Mouse (Mus musculus) neural tube, embryonic 14.5 days (tissue): ENCODE data around the gene Atp8b4. TPM values are rescaled to one million over a fixed set of nuclear protein-coding genes. Genes with fewer than 3 reads are reported as not detected.

Experiments
- ATAC-seq: fragments of 200-750 bp; cut with Nextera tagmentation; 2 replicates; pipeline ENCODE4 v1.8.0; 2017; ENCODE audit warnings: low read depth, mild to moderate bottlenecking, moderate TSS enrichment, moderate library complexity
- H3K27ac ChIP-seq: fragments of 300-500 bp; sonication (generic); 2 replicates; pipeline ENCODE4 v1.5.1; 2014; ENCODE audit warnings: low read depth, mild to moderate bottlenecking, control low read depth, low read length, moderate library complexity, mixed read lengths
- H3K27me3 ChIP-seq: fragments of 300-500 bp; sonication (generic); 2 replicates; pipeline ENCODE4 v1.6.1; 2014; ENCODE audit warnings: low read length; ENCODE audit not compliant: control insufficient read depth, insufficient read depth
- H3K36me3 ChIP-seq: fragments of 300-500 bp; sonication (generic); 2 replicates; pipeline ENCODE4 v1.6.1; 2014; ENCODE audit warnings: low read length, mixed read lengths; ENCODE audit not compliant: control insufficient read depth, insufficient read depth
- H3K4me1 ChIP-seq: fragments of 300-500 bp; sonication (generic); 2 replicates; pipeline ENCODE4 v1.6.1; 2014; ENCODE audit warnings: low read length; ENCODE audit not compliant: control insufficient read depth, insufficient read depth
- H3K4me2 ChIP-seq: fragments of 300-500 bp; sonication (generic); 2 replicates; pipeline ENCODE4 v1.6.1; 2014; ENCODE audit warnings: mild to moderate bottlenecking, low read depth, low read length, control low read depth
- H3K4me3 ChIP-seq: fragments of 300-500 bp; sonication (generic); 2 replicates; pipeline ENCODE4 v1.5.1; 2014; ENCODE audit warnings: low read depth, low read length, control low read depth, mixed read lengths
- H3K9ac ChIP-seq: fragments of 300-500 bp; sonication (generic); replicated peaks from 2 replicates; pipeline ENCODE4 v1.6.1; 2014; ENCODE audit warnings: low read depth, mild to moderate bottlenecking, control low read depth, low read length, mixed read lengths
- H3K9me3 ChIP-seq: fragments of 300-500 bp; sonication (generic); 2 replicates; pipeline ENCODE4 v1.6.1; 2016; ENCODE audit warnings: low read length; ENCODE audit not compliant: control insufficient read depth
- WGBS: fragments of 180-500 bp; shearing (Covaris S2); extraction: QIAGEN DNeasy Blood & Tissue Kit; methylation state at CpG from one replicate; pipeline ENCODE4 v1.1.7; 2014; 5-methylcytosine and 5-hydroxymethylcytosine counted together
- polyA plus RNA-seq: library from polyadenylated mRNA; unstranded; fragments of >200 nt; fragmentation: Nextera tagmentation; extraction: Ambion mirVana; gene quantifications from 2 replicates; pipeline ENCODE4 v1.2.1, GENCODE M21; 2014

The Atp8b4 gene
- polyA plus RNA-seq, 1 experiment from 2014 or later, result 0.03 TPM

DNA sequence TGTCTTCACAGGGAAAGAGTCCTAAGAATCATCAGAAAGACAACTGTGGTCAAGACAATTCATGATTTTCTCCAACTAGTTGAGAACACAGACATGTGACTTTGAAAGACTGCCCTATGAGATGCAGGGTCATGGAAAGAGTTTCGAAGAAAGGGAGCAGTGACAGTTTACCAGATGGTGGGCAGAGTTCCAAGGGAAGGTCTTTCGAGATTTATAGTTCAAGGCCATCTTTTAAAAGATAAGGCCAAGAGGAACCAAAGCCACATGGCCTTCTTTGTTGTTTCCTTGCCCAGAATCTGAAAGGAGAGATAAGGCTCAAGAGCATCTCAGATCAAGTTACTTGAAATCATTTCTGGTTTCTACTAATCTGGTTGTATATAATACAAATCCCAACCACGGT lies 225.0 kb downstream of the Atp8b4 start:
- Histone ChIP-seq H3K36me3 (no peaks in the 10 kb centered on the region), H3K9ac (no peak overlapping the region), H3K27me3 (no peaks in the 10 kb centered on the region), H3K4me2 (no peak overlapping the region), H3K4me3 (no peak overlapping the region), H3K4me1 (no peaks in the 10 kb centered on the region), H3K27ac (no peak overlapping the region), H3K9me3 (no peaks in the 10 kb centered on the region)
- 90% methylated on average over 3 of the region's 3 CpGs for WGBS
- ATAC-seq, result no peak

- no peaks in the 10 kb centered on the region for H3K27me3 ChIP-seq
- no peak overlapping the region for H3K4me2 ChIP-seq
- 83% methylated on average over 3 of the region's 3 CpGs for WGBS
- ATAC-seq, result no peak
- no peak overlapping the region for H3K9ac ChIP-seq
- no peaks in the 10 kb centered on the region for H3K36me3 ChIP-seq
- H3K4me1 ChIP-seq, result no peaks in the 10 kb centered on the region
- H3K4me3 ChIP-seq, result no peak overlapping the region
- H3K9me3 ChIP-seq, result no peaks in the 10 kb centered on the region
- no peak overlapping the region for H3K27ac ChIP-seq
Measured at GRCm38 (mm10) chr2:126274826-126275405, 225.6 kb downstream of the Atp8b4 start.

DNA sequence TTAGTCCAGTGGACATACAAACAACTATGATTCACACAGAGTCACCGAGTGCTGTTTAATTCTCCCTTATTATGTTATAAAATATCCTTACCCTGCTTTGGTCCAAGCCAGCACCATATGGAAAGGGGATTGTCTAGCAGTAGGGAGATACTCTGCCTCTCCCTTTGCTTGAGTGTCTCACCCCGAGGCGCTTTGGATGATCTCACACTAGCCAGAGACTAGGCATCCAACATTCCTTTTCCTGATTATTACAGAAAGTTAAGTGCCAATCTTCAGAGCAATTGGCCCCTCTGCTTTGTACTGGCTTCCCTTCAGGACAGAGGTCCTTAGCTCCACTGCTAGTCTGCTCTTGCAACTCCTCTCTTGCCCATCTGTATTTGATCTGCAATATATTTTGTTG lies 226.2 kb downstream of the Atp8b4 start:
- Histone ChIP-seq H3K4me3 (no peak overlapping the region), H3K9me3 (no peaks in the 10 kb centered on the region), H3K9ac (no peak overlapping the region), H3K4me1 (no peaks in the 10 kb centered on the region), H3K27ac (no peak overlapping the region), H3K36me3 (no peaks in the 10 kb centered on the region), H3K27me3 (no peaks in the 10 kb centered on the region), H3K4me2 (no peak overlapping the region)
- 85% methylated on average over 3 of the region's 3 CpGs for WGBS
- ATAC-seq, result no peak

Other genes starting within 250 kb of the Atp8b4 start
- 10.5 and 12.1 TPM in 2 replicates for gene Slc27a2, start 51.7 kb upstream of the Atp8b4 start, polyA plus RNA-seq
- gene Hdc, start 118.6 kb upstream of the Atp8b4 start, polyA plus RNA-seq, result 0.24 and 0.31 TPM in 2 replicates
- 39.1 and 47.4 TPM in 2 replicates for gene Gabpb1, start 175.7 kb upstream of the Atp8b4 start, polyA plus RNA-seq
- 28.7 and 39.3 TPM in 2 replicates for gene Usp8, start 206.7 kb upstream of the Atp8b4 start, polyA plus RNA-seq